Mouse (Mus musculus): ENCODE measurements around the gene Zfp740. TPM values are rescaled to one million over a fixed set of nuclear protein-coding genes. Genes with fewer than 3 reads are reported as not detected.

The Zfp740 gene
- total and polyA plus RNA-seq, 3 experiments = 32.1 to 46.1 (median 37.4) TPM

DNA sequence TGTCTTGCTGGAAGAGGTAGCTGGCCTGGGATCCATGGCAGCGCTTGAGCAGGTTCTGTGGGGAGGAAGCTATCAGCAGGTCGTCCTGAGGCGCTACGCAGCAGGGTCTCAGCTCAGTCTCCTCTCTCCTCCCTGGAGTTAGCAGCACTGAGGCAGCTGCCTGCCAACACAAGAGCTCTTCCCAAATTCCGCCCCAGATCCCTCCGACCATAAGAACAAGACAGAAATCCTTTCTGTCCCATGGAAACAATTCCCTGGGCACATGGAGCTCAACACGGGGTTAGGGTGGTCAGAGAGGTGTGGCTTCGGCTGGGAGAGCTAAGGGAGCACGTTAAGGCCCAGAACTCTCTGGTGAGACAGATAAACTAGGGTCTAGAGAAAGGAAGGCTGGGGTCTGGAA is 23.9 kb upstream of the Zfp740 start:
- dilution Hi-C loops (cut with MboI; ENCODE audit: extremely low pct_ligation_motif_present, extremely low pct_unique_long_range_greater_than_20kb, low sequenced_read_pairs) = no loop called here
- no peak overlapping the region for H3K4me3 ChIP-seq (replicated peaks in 1 of 3; ENCODE audit: low read depth in 2 of 3, low read length in 2 of 3, poor library complexity in 1 of 3)
- TF ChIP-seq MXI1 (IDR thresholded peaks at IDR 0.05; ENCODE audit: low read depth, low read length) = no peak
- no peak for TF ChIP-seq TBP (conservative IDR thresholded peaks at IDR 0.05; ENCODE audit: low read depth, low read length)
- TF ChIP-seq PAX5 (IDR thresholded peaks at IDR 0.05; ENCODE audit: low read length) = no peak
- no peak for TF ChIP-seq JUND (conservative IDR thresholded peaks at IDR 0.05; ENCODE audit: low read depth, low read length)
- TF ChIP-seq HCFC1 (IDR thresholded peaks at IDR 0.05; ENCODE audit: low read depth, low read length) = no peak
- no peak for TF ChIP-seq CHD1 (IDR thresholded peaks at IDR 0.05; ENCODE audit: low read depth, low read length)
- no peak for TF ChIP-seq MAFK (IDR thresholded peaks at IDR 0.05; ENCODE audit: insufficient replicate concordance, low read length)
- no peak for TF ChIP-seq ELF1 (IDR thresholded peaks at IDR 0.05; ENCODE audit: low read depth, low read length)
- TF ChIP-seq USF2 (conservative IDR thresholded peaks at IDR 0.05; ENCODE audit: low read depth, low read length) = no peak
- no peak for TF ChIP-seq MEF2A (IDR thresholded peaks at IDR 0.05; ENCODE audit: borderline replicate concordance, low read depth, low read length)
- no peak for TF ChIP-seq MAX (IDR thresholded peaks at IDR 0.05; ENCODE audit: low read length)
- no peak for TF ChIP-seq NRF1 (IDR thresholded peaks at IDR 0.05; ENCODE audit: low read depth, low read length)
- no peak for TF ChIP-seq JUN (IDR thresholded peaks at IDR 0.05; ENCODE audit: insufficient read depth, low read depth, low read length)
- TF ChIP-seq UBTF (IDR thresholded peaks at IDR 0.05; ENCODE audit: low read depth, low read length) = no peak
- in situ Hi-C loops (cut with MboI; ENCODE audit: low pct_ligation_motif_present, low pct_unique_long_range_greater_than_20kb, low sequenced_read_pairs) = no loop called here
- peaks cover 0 to 4% of the 10 kb centered on the region in 2 experiments; a peak in 2 of 4 replicates for H3K4me1 ChIP-seq (ENCODE audit: control insufficient read depth in 1 of 2, insufficient read depth in 2 of 2)
- no peaks in the 10 kb centered on the region for H3K79me2 ChIP-seq (replicated peaks; ENCODE audit: control insufficient read depth, extremely low read depth, insufficient read depth, poor library complexity, severe bottlenecking)
- no peak overlapping the region for H3K27ac ChIP-seq (ENCODE audit: insufficient read depth, low read depth)
- DNase-seq (ENCODE audit: extremely low read depth) = no peak
- H3K4me2 ChIP-seq (ENCODE audit: insufficient read depth, low read depth, poor library complexity, severe bottlenecking) = no peak overlapping the region
- H3K27me3 ChIP-seq (replicated peaks) = no peaks in the 10 kb centered on the region
- H3K9me3 ChIP-seq (replicated peaks; ENCODE audit: low read length) = no peaks in the 10 kb centered on the region
- H3K36me3 ChIP-seq (replicated peaks in 1 of 2; ENCODE audit: control insufficient read depth in 1 of 2, insufficient read depth in 1 of 2, low read length in 1 of 2) = peaks cover 0 to 8% of the 10 kb centered on the region in 2 experiments
- H3K9ac ChIP-seq (ENCODE audit: insufficient read depth, low read depth) = no peak overlapping the region

DNA sequence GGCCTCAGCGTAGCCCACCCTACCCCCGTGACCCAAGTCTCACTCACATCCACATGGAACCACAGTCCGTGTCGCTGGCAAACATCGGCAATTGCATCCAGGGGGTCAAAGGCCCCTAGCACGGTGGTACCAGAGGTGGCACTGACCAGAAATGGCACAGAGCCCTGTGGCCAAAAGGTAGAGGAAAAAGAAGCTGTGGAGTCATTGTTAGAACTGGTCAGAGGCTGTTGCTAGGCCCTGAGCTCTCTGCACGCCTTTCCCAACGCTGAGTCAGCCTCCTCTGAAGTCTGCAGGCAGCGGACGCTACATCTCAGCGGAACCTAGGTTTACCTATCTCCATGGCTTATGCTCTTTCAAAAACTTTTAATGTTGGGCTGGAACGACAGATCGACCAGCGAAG is 23.1 kb upstream of the Zfp740 start:
- TF ChIP-seq HCFC1 (IDR thresholded peaks at IDR 0.05; ENCODE audit: low read depth, low read length) (no peak), PAX5 (IDR thresholded peaks at IDR 0.05; ENCODE audit: low read length) (no peak), USF1 (IDR thresholded peaks at IDR 0.05; ENCODE audit: low read depth, low read length) (no peak), BHLHE40 (IDR thresholded peaks at IDR 0.05; ENCODE audit: low read depth, low read length) (no peak), NRF1 (IDR thresholded peaks at IDR 0.05; ENCODE audit: low read depth, low read length) (no peak), IRF4 (IDR thresholded peaks at IDR 0.05; ENCODE audit: low read depth, low read length) (no peak), ETS1 (conservative IDR thresholded peaks at IDR 0.05; ENCODE audit: low read depth, low read length) (no peak), MEF2A (IDR thresholded peaks at IDR 0.05; ENCODE audit: borderline replicate concordance, low read depth, low read length) (no peak)
- Histone ChIP-seq H3K9me3 (replicated peaks; ENCODE audit: low read length) (no peaks in the 10 kb centered on the region), H3K36me3 (replicated peaks in 1 of 2; ENCODE audit: control insufficient read depth in 1 of 2, insufficient read depth in 1 of 2, low read length in 1 of 2) (peaks cover 0 to 8% of the 10 kb centered on the region in 2 experiments), H3K4me2 (ENCODE audit: insufficient read depth, low read depth, poor library complexity, severe bottlenecking) (no peak overlapping the region), H3K27ac (ENCODE audit: insufficient read depth, low read depth) (no peak overlapping the region), H3K79me2 (replicated peaks; ENCODE audit: control insufficient read depth, extremely low read depth, insufficient read depth, poor library complexity, severe bottlenecking) (no peaks in the 10 kb centered on the region), H3K9ac (ENCODE audit: insufficient read depth, low read depth) (no peak overlapping the region), H3K4me3 (replicated peaks in 1 of 3; ENCODE audit: low read depth in 2 of 3, low read length in 2 of 3, poor library complexity in 1 of 3) (no peak overlapping the region), H3K4me1 (ENCODE audit: control insufficient read depth in 1 of 2, insufficient read depth in 2 of 2) (peaks cover 0 to 4% of the 10 kb centered on the region in 2 experiments; a peak in 2 of 4 replicates), H3K27me3 (replicated peaks) (no peaks in the 10 kb centered on the region)
- dilution Hi-C loops (cut with MboI; ENCODE audit: extremely low pct_ligation_motif_present, extremely low pct_unique_long_range_greater_than_20kb, low sequenced_read_pairs) (no loop called here), in situ Hi-C loops (cut with MboI; ENCODE audit: low pct_ligation_motif_present, low pct_unique_long_range_greater_than_20kb, low sequenced_read_pairs) (no loop called here)
- no peak for DNase-seq (ENCODE audit: extremely low read depth)

All from CH12.LX (cell line).